Mouse (Mus musculus) lung, postnatal 0 days (tissue): ENCODE measurements at regions not wholly inside any gene's neighbourhood (a gene's known extent, or its start where the extent isn't known, plus 50 kb on each side); places are given as distances from the start of the nearest gene placed in this dataset.

ENCODE experiments used
- ATAC-seq: fragments of 200-750 bp; cut with Nextera tagmentation; 2 replicates; pipeline ENCODE4 v1.8.0; 2017; ENCODE audit warnings: moderate library complexity
- DNase-seq: peaks from one replicate; pipeline ENCODE4 v3.0.0-alpha.2; 2016; ENCODE audit warnings: low spot score
- H3K27ac ChIP-seq: fragments of 300-500 bp; sonication (generic); 2 replicates; pipeline ENCODE4 v1.5.1; 2014; ENCODE audit warnings: antibody characterized with exemption, mild to moderate bottlenecking, low read length, mixed read lengths
- H3K27me3 ChIP-seq: fragments of 300-500 bp; sonication (generic); replicated peaks from 2 replicates; pipeline ENCODE4 v1.6.1; 2014; ENCODE audit warnings: low read length, mixed read lengths; ENCODE audit not compliant: insufficient read depth
- H3K36me3 ChIP-seq: fragments of 300-500 bp; sonication (generic); 2 replicates; pipeline ENCODE4 v1.6.1; 2014; ENCODE audit warnings: low read length, mixed read lengths; ENCODE audit not compliant: insufficient read depth
- H3K4me1 ChIP-seq: fragments of 300-500 bp; sonication (generic); 2 replicates; pipeline ENCODE4 v1.6.1; 2014; ENCODE audit warnings: antibody characterized with exemption, low read depth, low read length, mixed read lengths; ENCODE audit not compliant: insufficient read depth
- H3K4me2 ChIP-seq: fragments of 300-500 bp; sonication (generic); replicated peaks from 2 replicates; pipeline ENCODE4 v1.6.1; 2014; ENCODE audit warnings: low read depth, mild to moderate bottlenecking, low read length, moderate library complexity, mixed read lengths
- H3K4me3 ChIP-seq: fragments of 300-500 bp; sonication (generic); 2 replicates; pipeline ENCODE4 v1.5.1; 2014; ENCODE audit warnings: low read depth, low read length
- H3K9ac ChIP-seq: fragments of 300-500 bp; sonication (generic); replicated peaks from 2 replicates; pipeline ENCODE4 v1.6.1; 2014; ENCODE audit warnings: low read depth, mild to moderate bottlenecking
- H3K9me3 ChIP-seq: fragments of 300-500 bp; sonication (generic); 2 replicates; pipeline ENCODE4 v1.6.1; 2016; ENCODE audit warnings: low read length, mixed read lengths
- CTCF ChIP-seq: IDR thresholded peaks from 2 replicates; pipeline ENCODE4 v1.5.1; 2016; ENCODE audit warnings: antibody characterized with exemption, mild to moderate bottlenecking
- EP300 ChIP-seq: IDR thresholded peaks from 2 replicates; pipeline ENCODE4 v1.6.1; 2016; ENCODE audit warnings: antibody characterized with exemption, mild to moderate bottlenecking, control low read depth
- WGBS: fragments of 180-500 bp; shearing (Covaris S2); extraction: QIAGEN DNeasy Blood & Tissue Kit; methylation state at CpG from one replicate; pipeline ENCODE4 v1.1.7; 2014; 5-methylcytosine and 5-hydroxymethylcytosine counted together

DNA sequence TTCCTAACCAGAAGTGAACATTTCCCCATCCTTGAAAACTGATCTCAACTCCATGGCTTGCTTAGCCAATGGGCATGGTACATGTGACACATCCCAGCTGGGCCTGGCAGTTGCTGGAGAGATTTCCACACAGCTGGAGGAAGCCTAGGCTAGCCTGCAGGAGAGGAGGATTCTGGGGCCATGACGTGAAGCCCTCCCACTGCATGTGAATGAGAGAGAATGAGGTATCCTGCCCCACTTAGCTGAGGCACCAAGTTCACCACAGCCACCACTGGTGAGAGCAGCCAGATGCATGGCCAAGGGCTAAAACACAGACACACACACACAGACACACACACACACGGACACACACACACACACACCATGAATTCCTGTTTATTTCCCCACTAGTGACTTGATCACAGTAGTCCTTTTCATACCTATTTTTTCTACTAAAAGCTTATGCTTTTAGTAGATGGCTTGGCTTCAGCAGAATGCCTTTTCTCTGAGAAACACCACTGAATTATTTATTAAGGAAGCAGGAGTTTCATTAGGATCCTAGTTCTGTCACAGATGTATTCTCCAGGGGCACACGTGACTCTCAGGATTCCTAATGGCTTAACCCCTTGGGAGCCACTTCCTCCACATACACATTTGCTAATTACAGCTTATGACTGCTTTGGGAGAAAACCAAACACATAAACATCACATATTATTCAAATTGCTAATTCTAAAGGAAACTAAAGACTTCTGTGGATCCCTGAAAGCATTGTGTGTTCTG, 196.1 kb upstream of the Tcf21 start:
- Histone ChIP-seq H3K36me3 (no peaks in the 10 kb centered on the region), H3K4me2 (no peak overlapping the region), H3K9ac (no peak overlapping the region), H3K9me3 (no peaks in the 10 kb centered on the region), H3K4me1 (no peaks in the 10 kb centered on the region), H3K27ac (peak overlapping the region; percentile 3; the same call in 1 of the 2 replicates), H3K27me3 (no peaks in the 10 kb centered on the region), H3K4me3 (no peak overlapping the region)
- TF ChIP-seq CTCF (no peak), EP300 (no peak)
- WGBS: 46% methylated on average over 3 of the region's 3 CpGs
- ATAC-seq (peak; percentile 48; the same call in 1 of the 2 replicates), DNase-seq (peak; percentile 44)

DNA sequence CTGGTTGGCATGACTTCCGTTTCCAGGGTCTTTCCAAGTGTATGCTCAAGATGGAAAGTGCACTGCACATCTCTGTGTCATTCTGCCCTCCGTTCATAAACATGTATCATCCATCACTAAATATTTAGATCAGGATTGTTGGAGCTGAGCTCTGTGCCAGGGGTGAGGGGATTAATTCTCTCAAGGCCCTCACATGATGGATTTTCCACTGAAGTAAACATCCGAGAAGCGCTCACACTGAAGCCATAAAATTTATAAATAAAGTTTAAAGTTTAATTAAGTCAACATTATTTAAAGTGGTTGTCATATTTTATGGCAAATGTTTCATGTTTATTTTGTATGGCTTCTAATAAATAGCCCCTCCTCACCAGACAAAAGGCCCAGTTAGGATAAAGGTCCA, 190.7 kb upstream of the Tcf21 start:
- Histone ChIP-seq H3K27me3 (no peaks in the 10 kb centered on the region), H3K4me2 (no peak overlapping the region), H3K36me3 (no peaks in the 10 kb centered on the region), H3K27ac (no peak overlapping the region), H3K9me3 (no peaks in the 10 kb centered on the region), H3K4me1 (no peaks in the 10 kb centered on the region), H3K4me3 (no peak overlapping the region), H3K9ac (no peak overlapping the region)
- 52% methylated on average over 4 of the region's 4 CpGs for WGBS
- TF ChIP-seq CTCF: no peak
- no peak for TF ChIP-seq EP300
- ATAC-seq: no peak
- DNase-seq: no peak

DNA sequence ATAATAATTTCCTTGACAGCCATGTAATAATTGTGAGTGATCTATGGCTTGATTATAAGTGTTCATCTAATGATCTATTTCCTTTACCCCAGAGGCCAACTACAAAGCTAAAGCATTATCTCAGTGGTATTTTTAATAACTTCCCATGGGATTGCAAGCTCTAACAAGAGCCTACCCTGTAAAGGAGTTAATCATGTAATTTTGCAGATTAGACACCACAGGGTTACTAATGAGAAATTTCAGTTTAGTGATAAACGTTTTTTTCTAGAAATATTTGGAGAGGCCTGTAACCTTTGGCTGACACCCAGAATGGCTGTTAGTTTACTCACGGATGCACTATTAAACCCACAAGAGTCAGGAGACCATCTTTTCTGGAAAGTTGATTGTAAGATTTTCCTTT, 190.2 kb upstream of the Tcf21 start:
- Histone ChIP-seq H3K27me3 (no peaks in the 10 kb centered on the region), H3K27ac (no peak overlapping the region)

DNA sequence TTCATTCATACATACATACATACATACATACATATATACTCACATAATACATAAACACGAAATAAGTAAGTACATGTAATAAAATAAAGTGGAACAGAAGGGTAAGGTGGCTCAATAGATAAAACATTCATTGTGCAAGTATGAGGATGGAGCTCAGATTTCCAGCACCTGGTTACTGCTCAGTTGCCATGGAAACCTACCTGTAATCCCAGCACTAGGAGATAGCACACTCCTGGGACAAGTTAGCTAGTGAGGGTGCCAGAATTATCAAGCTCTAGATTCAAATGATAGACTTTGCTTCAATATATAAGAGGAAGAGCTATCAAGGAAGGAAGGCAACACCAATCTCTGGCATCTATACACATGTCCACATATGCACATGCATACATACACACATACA, 184.8 kb upstream of the Tcf21 start:
- Histone ChIP-seq H3K27ac (no peak overlapping the region), H3K9ac (no peak overlapping the region), H3K36me3 (no peaks in the 10 kb centered on the region), H3K4me2 (no peak overlapping the region), H3K4me1 (no peaks in the 10 kb centered on the region), H3K9me3 (no peaks in the 10 kb centered on the region), H3K4me3 (no peak overlapping the region), H3K27me3 (no peaks in the 10 kb centered on the region)
- TF ChIP-seq CTCF (no peak), EP300 (no peak)
- WGBS: 66% methylated on average over 1 of the region's 1 CpGs
- no peak for ATAC-seq
- DNase-seq: no peak

More for the DNA sequence above, 190.2 kb upstream of the Tcf21 start:
- DNase-seq (no peak), ATAC-seq (no peak)
- Histone ChIP-seq H3K4me3 (no peak overlapping the region), H3K36me3 (no peaks in the 10 kb centered on the region), H3K4me2 (no peak overlapping the region), H3K4me1 (no peaks in the 10 kb centered on the region), H3K9ac (no peak overlapping the region), H3K9me3 (no peaks in the 10 kb centered on the region)
- TF ChIP-seq CTCF: no peak
- TF ChIP-seq EP300: no peak
- 28% methylated on average over 2 of the region's 2 CpGs for WGBS

DNA sequence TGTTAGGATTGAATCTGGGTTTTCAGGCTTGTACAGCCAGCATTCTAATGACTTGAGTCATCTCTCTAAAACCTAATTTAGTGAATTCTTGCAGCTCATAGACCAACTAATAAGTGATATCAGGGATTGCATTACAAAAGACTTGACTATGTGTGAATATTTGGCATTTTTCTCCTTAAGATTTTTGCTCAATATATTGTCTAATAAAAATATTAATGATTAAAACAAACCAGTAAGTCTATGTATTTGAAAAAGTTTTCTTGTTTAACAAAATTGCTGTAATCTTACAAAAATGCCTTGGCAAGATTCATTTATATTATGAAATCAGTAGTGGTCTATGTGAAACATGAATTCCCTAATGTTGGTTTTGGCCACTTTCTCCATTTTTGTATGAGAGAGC, 183.7 kb upstream of the Tcf21 start:
- Histone ChIP-seq H3K4me1 (no peaks in the 10 kb centered on the region), H3K9ac (no peak overlapping the region), H3K27ac (0 out of 2 replicates have a peak overlapping the region, but pooled peaks have one; percentile 55), H3K27me3 (no peaks in the 10 kb centered on the region), H3K4me2 (no peak overlapping the region), H3K4me3 (no peak overlapping the region), H3K36me3 (no peaks in the 10 kb centered on the region), H3K9me3 (no peaks in the 10 kb centered on the region)
- TF ChIP-seq EP300: 0 out of 2 replicates have a peak, but pooled peaks have one; percentile 32
- TF ChIP-seq CTCF: no peak
- DNase-seq (peak; percentile 82), ATAC-seq (peak; percentile 62)

DNA sequence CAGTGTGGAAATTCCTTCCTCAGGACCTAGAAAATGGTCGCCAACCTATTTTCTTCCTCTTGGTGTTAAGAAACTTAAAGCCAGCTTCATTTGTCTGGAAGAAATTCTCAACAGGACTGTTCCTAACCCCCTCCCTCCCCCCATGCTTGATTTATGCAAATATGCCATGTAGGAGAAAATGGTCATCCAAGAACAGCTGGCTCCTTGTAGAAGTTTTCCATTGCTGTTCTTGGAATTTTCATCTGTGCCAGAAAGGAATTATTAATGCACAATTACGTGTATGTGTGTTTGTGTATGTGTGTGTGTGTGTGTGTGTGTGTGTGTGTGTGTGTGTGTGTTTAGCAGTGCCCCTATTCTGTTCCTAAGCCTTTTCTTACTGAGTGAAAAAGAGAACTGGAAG, 178.6 kb upstream of the Tcf21 start:
- Histone ChIP-seq H3K36me3 (no peaks in the 10 kb centered on the region), H3K27me3 (no peaks in the 10 kb centered on the region), H3K4me3 (no peak overlapping the region), H3K4me2 (no peak overlapping the region), H3K9ac (no peak overlapping the region), H3K9me3 (no peaks in the 10 kb centered on the region), H3K27ac (no peak overlapping the region), H3K4me1 (no peaks in the 10 kb centered on the region)
- DNase-seq (peak; percentile 64), ATAC-seq (0 out of 2 replicates have a peak, but pooled peaks have one; percentile 38)
- 62% methylated on average over 2 of the region's 2 CpGs for WGBS
- 0 out of 2 replicates have a peak, but pooled peaks have one; percentile 9 for TF ChIP-seq EP300
- no peak for TF ChIP-seq CTCF
